Mouse (Mus musculus) right cerebral cortex, postnatal 36 days (tissue): ENCODE results near the gene Prkar1a.

Source experiments
- DNase-seq, 2 experiments: peaks; one replicate each; pipeline ENCODE4 v3.0.0; 2022; ENCODE audit warnings: low spot score in 2 of 2, mixed read lengths in 1 of 2

Gene Prkar1a

GRCm38 (mm10) chr11:109705336-109706054 lies 56.3 kb downstream of the Prkar1a start:
- no peak for DNase-seq

DNA sequence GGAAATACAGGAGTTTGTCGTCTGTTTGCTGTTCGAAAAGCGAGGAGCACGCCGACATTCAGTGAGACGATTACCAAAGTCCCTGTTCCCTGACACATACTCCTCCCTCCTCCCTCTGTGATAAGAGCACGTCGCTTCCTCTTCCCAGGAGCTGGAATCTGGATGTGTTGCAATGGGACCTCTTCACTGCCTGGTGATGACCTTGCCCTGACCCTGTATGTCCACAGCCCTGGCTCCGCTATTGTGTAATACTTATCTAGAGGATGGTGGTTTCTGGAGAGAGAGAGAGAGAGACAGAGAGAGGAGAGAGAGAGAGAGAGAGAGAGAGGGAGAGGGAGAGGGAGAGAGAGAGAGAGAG lies 56.8 kb downstream of the Prkar1a start:
- DNase-seq: no peak

- DNase-seq: no peak
Measured at GRCm38 (mm10) chr11:109706586-109706985, 57.4 kb downstream of the Prkar1a start.

GRCm38 (mm10) chr11:109707442-109707841 lies 58.2 kb downstream of the Prkar1a start:
- no peak for DNase-seq

DNA sequence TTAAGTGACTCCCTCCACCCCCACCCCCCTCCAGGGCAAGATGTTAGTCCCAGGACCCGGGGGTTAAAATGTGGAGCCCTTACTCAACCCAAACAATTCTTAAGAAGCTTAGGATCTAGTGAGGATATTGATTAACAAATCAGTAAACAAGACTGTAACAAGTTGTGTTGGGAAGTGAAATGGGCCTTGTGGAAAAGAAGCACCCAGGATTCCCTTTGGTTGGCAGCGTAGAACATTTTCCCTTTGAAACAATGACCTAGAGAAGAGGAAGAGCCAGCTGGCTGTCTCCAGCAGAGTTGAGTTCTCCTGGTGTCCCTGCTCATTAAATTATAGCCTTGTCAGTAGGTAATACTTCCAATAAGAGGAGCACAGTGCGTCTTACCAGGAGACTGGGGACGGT lies 59.6 kb downstream of the Prkar1a start:
- DNase-seq: no peak

GRCm38 (mm10) chr11:109709501-109709900 lies 60.3 kb downstream of the Prkar1a start:
- DNase-seq: no peak

DNA sequence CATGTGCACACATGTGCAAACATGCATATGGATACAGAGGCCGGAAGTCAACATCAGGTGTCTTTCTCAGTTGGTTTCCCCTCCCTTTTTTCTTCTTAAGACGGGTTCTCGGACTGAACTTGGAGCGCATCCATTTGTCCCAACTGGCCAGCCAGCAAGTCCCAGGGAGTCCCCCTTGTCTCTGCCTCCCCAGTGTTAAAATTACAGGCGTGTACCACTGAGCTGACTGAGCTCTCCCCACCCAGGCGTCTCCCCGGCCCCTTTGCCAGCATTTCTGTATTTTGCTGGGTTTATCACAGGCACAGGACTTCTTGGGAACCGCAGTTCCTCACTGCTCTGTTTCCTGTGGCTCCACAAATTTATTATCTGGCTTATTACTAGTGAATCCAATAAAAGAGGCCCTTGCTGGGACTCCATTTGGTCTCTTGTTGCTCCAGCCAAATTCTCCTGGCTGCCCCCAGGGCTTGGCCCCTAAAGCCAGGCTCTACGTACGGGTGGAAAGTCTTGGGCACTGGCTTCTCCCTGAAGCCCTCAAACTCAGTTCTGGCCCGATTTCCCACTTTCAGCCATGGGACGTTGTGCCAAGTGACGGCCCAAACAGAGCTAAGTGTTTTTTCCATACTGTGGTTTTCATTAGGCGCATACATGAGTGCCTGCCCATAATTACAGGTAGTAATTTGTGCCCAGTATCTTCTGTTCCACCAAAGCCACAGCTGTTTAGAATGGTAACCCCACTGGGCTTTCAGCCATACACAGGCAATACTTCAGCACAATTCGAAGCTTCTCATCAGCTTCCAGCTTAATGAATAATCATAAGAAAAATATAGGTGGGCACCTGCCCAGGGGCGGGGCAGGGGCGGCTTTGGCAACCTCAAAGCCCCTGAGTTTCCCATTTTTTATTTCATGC lies 65.4 kb downstream of the Prkar1a start:
- no peak for DNase-seq

DNA sequence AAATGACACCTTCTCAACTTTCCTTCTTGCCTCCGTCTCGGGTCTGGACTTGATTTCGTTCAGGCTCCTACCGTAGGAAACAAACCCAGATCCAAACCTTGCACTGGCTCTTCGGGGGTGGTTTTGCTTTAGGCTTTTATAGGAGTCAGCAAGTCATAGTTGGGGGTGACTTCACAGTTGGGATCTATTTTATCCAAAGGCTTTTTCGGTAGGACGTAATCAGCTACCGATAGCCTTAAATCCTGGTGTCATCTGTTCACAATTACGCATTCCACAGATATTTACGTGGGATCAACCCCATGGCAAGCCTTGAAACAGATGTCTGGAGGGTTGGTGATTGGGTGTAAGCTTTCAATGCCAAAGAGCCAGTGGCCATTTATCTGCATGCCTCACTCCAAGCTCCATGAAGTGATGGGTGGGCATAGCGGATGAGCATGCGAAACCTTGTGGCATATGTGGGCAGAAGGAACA lies 66.1 kb downstream of the Prkar1a start:
- DNase-seq: no peak

DNA sequence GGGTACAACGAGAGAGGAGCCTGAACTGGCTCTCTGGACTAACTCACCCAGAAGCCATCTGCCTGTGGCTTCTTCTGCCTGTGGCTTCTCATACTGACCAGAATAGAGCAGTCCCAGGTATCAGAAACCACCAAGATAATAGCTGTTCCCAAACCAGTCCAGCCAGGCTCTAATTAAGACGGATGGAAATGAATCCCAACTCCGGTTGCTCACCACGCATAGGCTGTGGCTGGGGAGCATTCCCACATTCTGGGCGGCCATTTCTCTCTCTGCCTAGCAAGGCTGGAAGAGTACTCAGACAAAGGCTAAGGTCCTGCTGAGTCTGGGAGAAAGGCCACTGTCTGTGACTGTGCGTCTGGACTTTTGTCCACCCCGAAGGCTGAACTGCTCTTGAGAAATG lies 67.8 kb downstream of the Prkar1a start:
- DNase-seq: no peak

DNA sequence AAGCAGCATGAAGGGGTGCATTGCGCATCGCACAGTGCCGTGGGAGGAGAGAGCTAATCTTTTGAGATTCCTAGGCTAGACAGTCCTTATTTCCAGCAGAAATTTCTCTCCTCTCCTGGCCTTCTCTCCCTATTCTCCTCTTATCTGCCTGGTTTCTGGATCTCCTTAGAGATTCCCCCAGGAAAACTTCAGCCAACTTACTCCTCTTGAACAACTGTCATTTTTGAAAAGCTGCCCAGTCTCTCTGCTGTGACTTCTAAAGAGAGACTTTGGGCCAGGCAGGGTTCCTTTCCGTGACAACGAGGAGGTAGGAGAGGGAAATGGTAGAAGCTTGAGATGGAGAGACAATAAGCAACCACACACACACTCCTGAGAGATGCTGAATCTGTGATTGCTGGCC lies 68.2 kb downstream of the Prkar1a start:
- peak; percentile 20 to 69 for DNase-seq

DNA sequence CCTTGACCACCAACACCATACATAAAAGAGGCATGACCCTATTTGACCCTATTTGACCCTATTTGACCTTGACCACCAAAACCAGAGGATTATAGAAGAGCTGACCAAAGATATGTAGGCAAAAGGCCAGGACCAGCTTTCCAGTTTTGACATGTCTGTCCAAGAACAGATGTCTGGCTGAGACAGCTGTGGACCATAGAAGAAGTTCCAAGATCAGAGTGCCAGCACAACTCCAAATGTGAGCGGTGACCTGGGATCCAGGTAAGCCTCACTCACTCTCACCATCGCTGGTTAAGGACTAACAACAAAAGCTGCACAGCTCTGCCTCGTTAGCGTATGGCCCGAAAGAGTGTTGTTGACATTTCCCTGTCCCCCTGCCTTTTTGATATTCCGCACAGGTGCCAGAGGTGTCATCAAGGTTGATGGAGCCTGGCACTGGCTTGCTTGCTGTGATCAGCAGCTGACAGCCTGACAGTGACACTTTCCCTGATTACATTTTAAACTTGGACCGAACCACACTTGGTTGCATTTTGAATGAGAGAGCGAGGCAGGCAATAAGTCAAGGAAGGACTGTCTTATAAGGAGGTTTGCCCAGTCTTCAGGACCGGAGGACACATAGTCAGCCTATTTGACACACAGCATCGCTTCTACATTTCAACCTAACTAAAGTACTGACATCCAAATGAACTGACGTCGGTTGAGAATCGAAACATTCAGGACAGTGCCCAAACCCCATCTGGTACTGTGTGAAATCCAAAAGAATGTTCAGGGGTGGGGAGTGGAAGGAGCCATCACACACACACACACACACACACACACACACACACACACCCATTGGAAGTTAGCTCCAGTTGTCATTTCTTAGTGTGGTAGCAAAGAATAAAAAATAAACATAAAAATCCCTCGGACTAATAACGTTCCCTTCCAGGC lies 69.0 kb downstream of the Prkar1a start:
- DNase-seq: no peak
